In the genomic region with DNA sequence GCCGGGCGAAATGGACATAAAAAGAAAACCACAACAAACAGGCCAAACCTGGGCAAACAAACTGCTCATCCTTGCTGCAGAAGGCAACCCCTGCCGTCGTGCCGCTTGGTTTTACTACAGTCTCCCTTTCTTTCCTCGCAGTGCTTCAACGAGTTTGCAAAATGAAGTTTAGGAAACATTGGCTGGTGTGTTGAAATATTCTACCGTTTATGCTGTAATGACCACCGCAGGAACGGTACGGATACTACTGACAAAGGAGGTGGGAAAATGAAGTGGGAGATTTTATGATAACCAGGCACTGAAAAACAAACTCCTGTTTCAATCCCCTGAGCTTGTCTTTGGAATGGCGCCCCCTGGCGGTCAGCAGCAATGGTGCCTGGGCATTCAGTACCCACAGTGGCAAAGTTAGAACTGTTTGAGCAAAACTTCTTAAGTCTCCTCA, we compare ENCODE assay signal across 8 mouse cellular contexts. TPM values are rescaled to one million over a fixed set of nuclear protein-coding genes. Genes with fewer than 3 reads are reported as not detected.
DNase-seq lines count a peak whose midpoint lies in the region; ATAC-seq lines count a peak whose summit lies in the region.

A gene (minus strand): TSS at position 170 of the 442 bp plus-strand sequence.

- peaks cover 25% of the 10 kb centered on the region for H3K27me3 ChIP-seq in hindbrain, embryonic 12.5 days

- peak within 1 kb of the TSS; percentile 87 for H3K4me2 ChIP-seq in hindbrain, embryonic 12.5 days (replicated peaks)

- peaks cover 8% of the 10 kb centered on the region for H3K4me1 ChIP-seq in hindbrain, embryonic 12.5 days

- peak; percentile 87 for ATAC-seq in frontal cortex, adult (ENCODE audit: low TSS enrichment)
- no peak for ATAC-seq in hindbrain, embryonic 12.5 days (ENCODE audit: low FRiP score)

- peak within 1 kb of the TSS; percentile 61 for H3K9ac ChIP-seq in hindbrain, embryonic 12.5 days

- no peak within 1 kb of the TSS for H3K27ac ChIP-seq in hindbrain, embryonic 12.5 days

- peak within 1 kb of the TSS; percentile 49 for H3K4me3 ChIP-seq in hindbrain, embryonic 12.5 days

- 2% methylated on average over 13 of the region's 13 CpGs for WGBS in hindbrain, embryonic 12.5 days

- peak; percentile 91 for DNase-seq in NIH3T3 (ENCODE audit: low read depth)
- peak; percentile 45 for DNase-seq in cerebellum, adult 9-10 months
- peak; percentile 72 to 77 for DNase-seq in layer of hippocampus, postnatal 14 days (ENCODE audit: low spot score in 2 of 2)
- DNase-seq in lung, postnatal 36 days, result peak; percentile 90
- peak; percentile 84 for DNase-seq in retina, embryonic 14.5 days (ENCODE audit: low spot score)
- peak; percentile 95 for DNase-seq in thymus, postnatal 4 days

- H3K36me3 ChIP-seq in hindbrain, embryonic 12.5 days, result no peaks in the 10 kb centered on the region

- H3K9me3 ChIP-seq in hindbrain, embryonic 12.5 days (replicated peaks), result no peaks in the 10 kb centered on the region

RNA-seq across cellular contexts. Expression of the gene that starts here (rescaled TPM):
- 0.96 and 1.9 TPM in 2 replicates for polyA plus RNA-seq in hindbrain, embryonic 12.5 days (2016; fragmentation: Nextera tagmentation; extraction: Ambion mirVana)
- under 1 TPM; 0.18 to 0.69 TPM for total RNA-seq in layer of hippocampus, postnatal 14 days (2021)

Comparison
In these comparisons a context has a peak if more than half of its experiments do, and no peak if none do; other contexts are left out.
1. Peak in DNase-seq in layer of hippocampus, postnatal 14 days; RNA of the gene not detected or under 1 TPM.
2. DNase-seq: peak in every context shown above with its lines; median percentile 95 in thymus, postnatal 4 days; 91 in NIH3T3; 90 in lung, postnatal 36 days; 84 in retina, embryonic 14.5 days; 74 in layer of hippocampus, postnatal 14 days; 45 in cerebellum, adult 9-10 months.